Mouse (Mus musculus) heart, postnatal 0 days (tissue): Measurements from ENCODE around the gene Raver2.

ENCODE experiments used
- CTCF ChIP-seq: IDR thresholded peaks from 2 replicates; pipeline ENCODE4 v1.5.1; 2016; ENCODE audit warnings: antibody characterized with exemption, control low read depth, low read depth
- EP300 ChIP-seq: IDR thresholded peaks from 2 replicates; pipeline ENCODE4 v1.6.1; 2016; ENCODE audit warnings: antibody characterized with exemption, low read depth

DNA sequence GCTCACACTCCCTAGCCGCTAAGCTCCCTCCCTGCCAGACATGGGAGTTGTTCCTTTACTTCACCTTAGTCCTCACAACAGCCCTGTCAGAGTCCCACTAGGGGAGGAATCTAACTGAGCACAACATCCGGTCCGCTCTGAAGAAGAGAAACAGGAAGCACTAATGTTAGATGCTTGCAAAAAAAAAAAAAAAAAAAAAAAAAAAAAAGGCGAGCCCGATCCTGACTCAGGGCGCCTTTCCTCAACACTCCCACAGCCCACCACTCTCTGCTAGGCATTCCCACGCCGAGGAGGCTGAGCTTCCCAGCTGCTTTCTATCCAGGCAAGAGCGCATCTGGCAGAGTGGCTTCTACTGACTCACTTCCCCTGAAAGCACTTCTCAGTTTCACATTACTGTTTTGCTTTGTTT, 113.8 kb downstream of the Raver2 start:
- no peak for TF ChIP-seq EP300
- TF ChIP-seq CTCF: no peak
